Mouse (Mus musculus): ENCODE measurements around the gene Ralb. TPM values are rescaled to one million over a fixed set of nuclear protein-coding genes. Genes with fewer than 3 reads are reported as not detected.

Ralb gene
- polyA plus RNA-seq, 1 experiment from 2014 or later = 30.9 TPM

DNA sequence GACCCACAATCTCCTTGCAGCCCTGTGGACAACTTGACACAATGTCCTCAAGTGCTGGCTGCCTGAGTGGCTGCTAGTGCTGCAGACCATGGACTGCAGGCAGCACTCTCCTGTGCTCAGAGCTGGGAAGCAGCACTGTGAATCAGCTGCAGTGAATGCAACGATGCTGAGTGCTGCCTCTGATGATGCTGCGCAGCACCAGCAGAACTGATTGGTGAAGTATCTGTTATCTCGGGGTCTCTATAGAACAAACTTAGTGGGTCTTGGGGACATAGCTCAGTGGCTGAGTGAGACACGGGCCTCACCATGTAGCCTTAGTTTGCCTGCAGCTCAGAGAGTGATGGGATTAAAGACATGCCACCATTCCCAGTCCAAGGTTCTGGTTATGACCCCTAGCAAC is 41.1 kb upstream of the Ralb start:
- no peak for ATAC-seq
- Histone ChIP-seq H3K4me3 (ENCODE audit: low read depth, low read length) (no peak overlapping the region), H3K9me3 (ENCODE audit: low read length) (no peaks in the 10 kb centered on the region), H3K27ac (ENCODE audit: low read depth) (no peak overlapping the region), H3K4me2 (ENCODE audit: low read depth, low read length) (no peak overlapping the region), H3K36me3 (replicated peaks; ENCODE audit: insufficient read depth, low read length) (no peaks in the 10 kb centered on the region), H3K4me1 (ENCODE audit: insufficient read depth) (no peaks in the 10 kb centered on the region; the same call in none of the 2 replicates), H3K9ac (replicated peaks) (no peak overlapping the region), H3K27me3 (ENCODE audit: insufficient read depth, low read length) (no peaks in the 10 kb centered on the region)
- 83% methylated on average over 4 of the region's 4 CpGs for WGBS (ENCODE audit: insufficient replicate concordance)
- DNase-seq = no peak
- no peak for TF ChIP-seq EP300 (IDR thresholded peaks at IDR 0.05; ENCODE audit: low read depth)
- TF ChIP-seq CTCF (IDR thresholded peaks at IDR 0.05; ENCODE audit: low read depth) = no peak

DNA sequence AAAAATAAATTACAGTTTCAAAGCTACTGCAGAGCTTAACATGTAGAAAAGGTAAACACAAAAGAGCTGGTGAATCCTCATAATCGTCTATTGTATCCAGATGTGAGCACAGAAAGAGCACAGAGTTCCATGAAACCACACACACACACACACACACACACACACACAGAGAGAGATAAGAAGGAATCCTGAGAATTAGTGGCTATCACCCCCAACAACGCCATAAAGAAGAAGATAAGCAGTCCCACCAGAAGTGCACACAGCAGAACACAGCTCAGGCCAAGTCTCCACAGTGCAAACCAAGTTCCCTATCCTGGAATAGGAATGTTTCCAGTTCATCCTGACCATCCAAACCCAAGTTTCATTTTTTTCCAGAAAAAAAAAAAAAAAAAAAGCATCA is 40.6 kb upstream of the Ralb start:
- ATAC-seq (no peak), DNase-seq (no peak)
- Histone ChIP-seq H3K27me3 (ENCODE audit: insufficient read depth, low read length) (no peaks in the 10 kb centered on the region), H3K9me3 (ENCODE audit: low read length) (no peaks in the 10 kb centered on the region), H3K4me2 (ENCODE audit: low read depth, low read length) (no peak overlapping the region), H3K4me1 (ENCODE audit: insufficient read depth) (no peaks in the 10 kb centered on the region; the same call in none of the 2 replicates), H3K4me3 (ENCODE audit: low read depth, low read length) (no peak overlapping the region), H3K27ac (ENCODE audit: low read depth) (no peak overlapping the region), H3K36me3 (replicated peaks; ENCODE audit: insufficient read depth, low read length) (no peaks in the 10 kb centered on the region), H3K9ac (replicated peaks) (no peak overlapping the region)
- TF ChIP-seq CTCF (IDR thresholded peaks at IDR 0.05; ENCODE audit: low read depth) (no peak), EP300 (IDR thresholded peaks at IDR 0.05; ENCODE audit: low read depth) (no peak)
- WGBS (ENCODE audit: insufficient replicate concordance) = 57% methylated on average over 2 of the region's 2 CpGs

DNA sequence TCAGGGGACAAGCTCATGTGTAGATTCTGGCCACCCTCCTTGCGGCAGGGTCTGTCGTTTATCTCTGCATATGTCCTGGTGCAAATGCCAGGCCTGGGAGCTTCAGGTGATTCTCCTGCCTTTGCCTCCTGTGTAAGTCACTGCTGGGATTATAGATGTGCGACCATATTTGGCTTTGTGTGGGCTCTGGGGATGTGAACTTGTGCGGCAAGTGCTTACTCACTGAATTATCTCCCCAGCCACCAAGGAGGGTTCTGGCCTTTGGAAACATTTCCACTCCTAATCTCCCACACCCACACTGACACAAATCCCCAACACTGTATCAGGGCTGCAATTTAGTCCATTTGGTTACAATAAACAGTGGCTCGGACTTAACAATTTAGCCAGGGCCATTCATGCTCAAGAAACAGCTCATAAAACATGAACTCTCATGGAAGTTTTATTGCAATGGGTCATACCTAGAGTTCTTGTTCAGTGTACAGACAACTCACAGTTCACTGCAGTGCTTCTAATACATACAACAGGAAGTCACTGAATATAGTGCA is 40.1 kb upstream of the Ralb start:
- H3K4me2 ChIP-seq (ENCODE audit: low read depth, low read length) = no peak overlapping the region
- no peak overlapping the region for H3K9ac ChIP-seq (replicated peaks)
- no peaks in the 10 kb centered on the region; the same call in none of the 2 replicates for H3K4me1 ChIP-seq (ENCODE audit: insufficient read depth)

DNA sequence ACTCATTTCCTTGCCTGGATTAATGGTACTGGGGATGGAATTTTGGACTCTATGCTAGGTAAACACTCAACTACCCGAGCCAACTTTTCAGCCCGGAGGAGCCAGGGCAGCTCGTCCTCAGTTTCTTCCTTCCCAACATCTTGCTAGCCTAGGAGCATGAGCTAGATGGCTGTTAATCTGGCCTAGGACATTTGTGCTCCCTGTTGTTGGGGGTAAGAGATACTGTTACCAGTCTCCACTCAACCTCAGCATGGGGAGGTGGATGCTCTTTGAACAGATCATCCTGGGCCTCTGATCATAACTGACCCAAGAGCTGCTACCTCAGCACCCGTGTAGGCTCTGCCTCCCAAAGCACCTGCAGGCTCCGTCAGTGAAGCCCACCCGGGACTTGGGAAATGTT is 38.7 kb upstream of the Ralb start:
- no peak overlapping the region for H3K4me3 ChIP-seq (ENCODE audit: low read depth, low read length)
- H3K9ac ChIP-seq (replicated peaks) = no peak overlapping the region
- H3K4me2 ChIP-seq (ENCODE audit: low read depth, low read length) = no peak overlapping the region
- ATAC-seq (no peak), DNase-seq (no peak)
- H3K27ac ChIP-seq (ENCODE audit: low read depth) = no peak overlapping the region
- 73% methylated on average over 6 of the region's 6 CpGs for WGBS (ENCODE audit: insufficient replicate concordance)
- H3K4me1 ChIP-seq (ENCODE audit: insufficient read depth) = no peaks in the 10 kb centered on the region; the same call in none of the 2 replicates
- H3K9me3 ChIP-seq (ENCODE audit: low read length) = no peaks in the 10 kb centered on the region
- no peaks in the 10 kb centered on the region for H3K27me3 ChIP-seq (ENCODE audit: insufficient read depth, low read length)
- TF ChIP-seq EP300 (IDR thresholded peaks at IDR 0.05; ENCODE audit: low read depth) = no peak
- TF ChIP-seq CTCF (IDR thresholded peaks at IDR 0.05; ENCODE audit: low read depth) = no peak
- no peaks in the 10 kb centered on the region for H3K36me3 ChIP-seq (replicated peaks; ENCODE audit: insufficient read depth, low read length)

More for the DNA sequence above, 40.1 kb upstream of the Ralb start:
- Histone ChIP-seq H3K27ac (ENCODE audit: low read depth) (no peak overlapping the region), H3K27me3 (ENCODE audit: insufficient read depth, low read length) (no peaks in the 10 kb centered on the region), H3K36me3 (replicated peaks; ENCODE audit: insufficient read depth, low read length) (no peaks in the 10 kb centered on the region), H3K4me3 (ENCODE audit: low read depth, low read length) (no peak overlapping the region), H3K9me3 (ENCODE audit: low read length) (no peaks in the 10 kb centered on the region)
- TF ChIP-seq CTCF (IDR thresholded peaks at IDR 0.05; ENCODE audit: low read depth) (no peak), EP300 (IDR thresholded peaks at IDR 0.05; ENCODE audit: low read depth) (no peak)
- ATAC-seq = no peak
- 77% methylated on average over 5 of the region's 5 CpGs for WGBS (ENCODE audit: insufficient replicate concordance)
- no peak for DNase-seq

DNA sequence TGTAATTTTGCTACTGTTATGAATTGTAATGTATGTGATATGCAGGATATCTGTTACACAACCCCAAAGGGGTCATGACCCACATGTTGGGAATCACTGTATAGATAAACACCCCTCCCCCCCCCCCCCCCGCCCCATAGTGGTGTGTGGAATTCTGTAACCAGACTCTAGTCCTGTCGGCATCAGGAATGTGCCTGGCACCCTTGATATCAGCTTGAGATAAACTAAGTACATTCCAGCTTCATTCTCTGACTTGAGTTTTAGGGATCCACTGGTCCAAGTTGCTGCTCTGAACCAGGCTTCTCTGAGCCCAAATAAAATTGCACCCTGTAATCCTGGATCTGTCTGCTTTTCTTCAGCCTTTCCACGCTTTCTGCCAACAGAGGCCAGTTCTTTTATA is 37.0 kb upstream of the Ralb start:
- no peaks in the 10 kb centered on the region for H3K9me3 ChIP-seq (ENCODE audit: low read length)
- no peak overlapping the region for H3K4me2 ChIP-seq (ENCODE audit: low read depth, low read length)
- WGBS (ENCODE audit: insufficient replicate concordance) = 65% methylated on average over 2 of the region's 3 CpGs
- DNase-seq (no peak), ATAC-seq (peak; percentile 14; the same call in 1 of the 2 replicates)
- H3K36me3 ChIP-seq (replicated peaks; ENCODE audit: insufficient read depth, low read length) = no peaks in the 10 kb centered on the region
- H3K4me3 ChIP-seq (ENCODE audit: low read depth, low read length) = no peak overlapping the region
- H3K27me3 ChIP-seq (ENCODE audit: insufficient read depth, low read length) = no peaks in the 10 kb centered on the region
- TF ChIP-seq EP300 (IDR thresholded peaks at IDR 0.05; ENCODE audit: low read depth) = no peak
- TF ChIP-seq CTCF (IDR thresholded peaks at IDR 0.05; ENCODE audit: low read depth) = no peak
- H3K9ac ChIP-seq (replicated peaks) = no peak overlapping the region
- peak overlapping the region; percentile 77 for H3K27ac ChIP-seq (ENCODE audit: low read depth)
- no peaks in the 10 kb centered on the region; the same call in none of the 2 replicates for H3K4me1 ChIP-seq (ENCODE audit: insufficient read depth)

DNA sequence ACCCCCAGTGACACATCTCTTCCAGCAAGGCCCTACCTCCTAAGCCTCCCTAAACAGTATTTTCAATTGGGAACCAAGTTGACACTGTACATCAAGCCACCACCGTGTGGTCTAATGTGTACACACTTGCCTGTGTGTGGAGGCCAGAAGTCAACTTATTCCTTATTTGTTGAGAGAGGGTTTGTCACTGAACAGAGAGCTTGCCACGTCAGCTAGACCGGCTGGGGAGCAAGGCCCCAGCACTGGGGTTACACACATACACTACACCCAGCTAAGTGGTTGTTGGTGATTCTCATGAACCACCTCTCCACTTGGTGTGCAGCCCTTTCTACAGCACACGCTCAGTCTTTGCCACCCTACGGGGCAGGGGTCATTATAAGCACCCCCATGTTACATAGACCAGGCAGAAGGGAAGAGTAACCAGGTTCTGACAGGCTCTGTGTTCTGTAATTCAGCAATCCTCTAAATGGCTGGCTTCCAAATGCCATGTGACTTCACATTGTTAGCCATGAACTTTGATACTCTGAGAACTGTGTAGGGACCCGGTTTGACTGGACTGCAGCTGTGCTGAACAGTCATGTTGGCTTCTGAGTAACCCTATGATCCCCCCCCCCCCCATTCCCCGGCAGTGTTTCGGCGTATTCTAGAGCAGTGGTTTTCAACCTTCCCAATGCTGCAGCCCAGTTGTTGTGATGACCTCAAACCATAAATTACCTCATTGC is 36.4 kb upstream of the Ralb start:
- Histone ChIP-seq H3K4me2 (ENCODE audit: low read depth, low read length) (no peak overlapping the region), H3K9ac (replicated peaks) (no peak overlapping the region), H3K36me3 (replicated peaks; ENCODE audit: insufficient read depth, low read length) (no peaks in the 10 kb centered on the region), H3K4me3 (ENCODE audit: low read depth, low read length) (no peak overlapping the region), H3K9me3 (ENCODE audit: low read length) (no peaks in the 10 kb centered on the region), H3K27ac (ENCODE audit: low read depth) (peak overlapping the region; percentile 77), H3K27me3 (ENCODE audit: insufficient read depth, low read length) (no peaks in the 10 kb centered on the region), H3K4me1 (ENCODE audit: insufficient read depth) (peaks cover 3% of the 10 kb centered on the region)
- WGBS (ENCODE audit: insufficient replicate concordance) = 53% methylated on average over 9 of the region's 9 CpGs
- no peak for TF ChIP-seq EP300 (IDR thresholded peaks at IDR 0.05; ENCODE audit: low read depth)
- no peak for TF ChIP-seq CTCF (IDR thresholded peaks at IDR 0.05; ENCODE audit: low read depth)
- ATAC-seq (peak; percentile 92), DNase-seq (peak; percentile 39)

Data from liver, postnatal 0 days (tissue).